Mouse (Mus musculus): ENCODE results near the gene Atp10a.
"Not testable (repeated sequence)": the region's sequence is repeated elsewhere in the genome, so short reads cannot be mapped to it uniquely, and the experiment has no call there.

Gene Atp10a

GRCm38 (mm10) chr7:58797281-58797680 lies 141.3 kb downstream of the Atp10a start:
- DNase-seq: no peak

GRCm38 (mm10) chr7:58800916-58801315 lies 144.9 kb downstream of the Atp10a start:
- DNase-seq: no peak

GRCm38 (mm10) chr7:58801791-58802190 lies 145.8 kb downstream of the Atp10a start:
- no peak for DNase-seq

GRCm38 (mm10) chr7:58822147-58822681 lies 166.2 kb downstream of the Atp10a start:
- no peak for DNase-seq

GRCm38 (mm10) chr7:58824686-58825085 lies 168.7 kb downstream of the Atp10a start:
- DNase-seq: no peak

- no peak for DNase-seq
Measured at GRCm38 (mm10) chr7:58829111-58829510, 173.1 kb downstream of the Atp10a start.

GRCm38 (mm10) chr7:58836855-58837606 lies 181.1 kb downstream of the Atp10a start:
- not testable (repeated sequence) for DNase-seq

- no peak for DNase-seq
Measured at GRCm38 (mm10) chr7:58840367-58840766, 184.4 kb downstream of the Atp10a start.

GRCm38 (mm10) chr7:58841066-58841465 lies 185.1 kb downstream of the Atp10a start:
- no peak for DNase-seq

GRCm38 (mm10) chr7:58842818-58843217 lies 186.9 kb downstream of the Atp10a start:
- no peak for DNase-seq

- peak in 1 of 2 experiments; percentile 13 for DNase-seq
Measured at GRCm38 (mm10) chr7:58843767-58844445, 187.9 kb downstream of the Atp10a start.

GRCm38 (mm10) chr7:58844449-58844848 lies 188.5 kb downstream of the Atp10a start:
- no peak for DNase-seq

GRCm38 (mm10) chr7:58858921-58859320 lies 203.0 kb downstream of the Atp10a start:
- DNase-seq: no peak

- no peak for DNase-seq
Measured at GRCm38 (mm10) chr7:58863174-58863573, 207.2 kb downstream of the Atp10a start.

- DNase-seq: no peak
Measured at GRCm38 (mm10) chr7:58866865-58867614, 211.1 kb downstream of the Atp10a start.

GRCm38 (mm10) chr7:58870661-58871060 lies 214.7 kb downstream of the Atp10a start:
- no peak for DNase-seq

GRCm38 (mm10) chr7:58873676-58874075 lies 217.7 kb downstream of the Atp10a start:
- no peak for DNase-seq
